Mouse (Mus musculus) heart, adult 9 months (tissue): ENCODE measurements at regions not wholly inside any gene's neighbourhood (a gene's known extent, or its start where the extent isn't known, plus 50 kb on each side); places are given as distances from the start of the nearest gene placed in this dataset.

Experiments used
- DNase-seq, 2 experiments: peaks; one replicate each; pipeline ENCODE4 v3.0.0; 2022; ENCODE audit warnings: low spot score in 2 of 2

DNA sequence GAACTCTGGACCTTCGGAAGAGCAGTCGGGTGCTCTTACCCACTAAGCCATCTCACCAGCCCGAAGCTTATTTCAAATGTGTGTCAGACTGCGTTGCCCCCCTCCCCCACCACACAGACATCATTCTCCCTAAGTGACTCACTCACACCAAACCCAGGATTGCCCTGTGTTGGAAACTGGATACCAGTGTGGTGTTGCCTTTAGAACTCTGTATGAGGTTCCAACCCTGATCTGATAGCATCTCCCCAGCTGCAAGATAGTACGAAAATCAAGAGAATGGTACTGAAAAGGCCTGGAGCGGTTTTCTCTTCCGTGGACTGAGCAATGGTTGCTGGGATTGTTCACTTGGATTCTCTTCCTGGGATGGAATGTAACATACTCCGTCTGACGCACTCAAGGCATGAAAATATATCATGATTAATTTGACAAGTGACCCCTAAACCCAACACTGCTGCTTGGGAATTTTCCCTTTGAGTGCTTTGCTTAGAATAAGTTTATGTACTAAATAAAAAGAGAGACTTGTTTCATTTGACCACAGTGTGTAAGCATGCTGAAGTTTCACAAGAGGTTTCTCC lies 63.0 kb downstream of the Hand2 start:
- no peak for DNase-seq

- no peak for DNase-seq
Measured at GRCm38 (mm10) chr8:57387627-57388026, 66.8 kb downstream of the Hand2 start.

DNA sequence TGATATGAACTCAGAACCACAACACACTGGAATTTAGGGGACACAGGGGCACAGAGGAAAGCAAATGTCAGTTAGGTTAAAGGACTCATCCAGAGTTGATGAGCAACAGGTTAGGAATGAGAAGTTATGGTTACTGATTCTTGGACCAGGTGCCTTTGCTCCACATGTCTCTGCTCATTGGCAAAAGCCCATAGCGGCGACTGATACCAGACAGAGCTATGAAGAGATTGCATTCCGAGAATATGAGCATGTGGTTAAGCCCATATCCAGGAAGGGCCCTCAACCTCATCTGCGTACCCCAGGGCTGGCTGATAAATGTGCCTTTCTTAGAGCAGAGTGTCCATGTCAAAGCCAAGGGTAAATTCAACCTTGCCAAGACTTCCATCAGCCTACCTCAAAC lies 67.1 kb upstream of the Scrg1 start:
- peak; percentile 8 to 26 for DNase-seq

DNA sequence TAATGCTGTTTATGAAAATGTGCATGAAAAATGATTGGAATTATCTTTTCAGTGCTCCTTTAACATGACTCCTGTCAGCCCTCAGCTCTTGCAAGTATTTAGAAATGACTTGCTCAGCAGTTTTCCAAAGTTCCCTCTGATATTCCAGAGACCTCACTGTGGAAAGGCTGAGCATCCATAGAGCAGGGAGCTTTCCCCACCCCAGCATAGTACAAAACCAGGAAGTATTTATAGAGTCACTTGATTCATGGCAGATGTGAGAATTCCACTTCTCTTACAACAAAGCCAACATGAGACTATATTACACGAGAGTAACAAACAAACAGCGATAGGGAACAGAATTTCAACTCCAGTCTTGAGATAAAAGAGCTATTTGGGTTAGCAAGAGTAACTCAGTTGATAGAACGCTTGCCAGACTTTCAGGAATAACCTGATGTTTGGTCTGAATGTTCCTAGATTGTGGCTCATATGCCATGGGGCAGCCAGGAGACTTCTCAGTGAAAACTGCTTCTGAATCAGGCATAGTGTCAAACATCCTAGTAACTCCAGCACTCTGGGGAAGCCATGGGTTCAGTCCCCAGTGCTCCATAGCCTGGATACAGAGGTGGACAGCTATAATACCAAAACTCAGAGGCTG lies 57.6 kb upstream of the Scrg1 start:
- peak; percentile 6 to 18 for DNase-seq

DNA sequence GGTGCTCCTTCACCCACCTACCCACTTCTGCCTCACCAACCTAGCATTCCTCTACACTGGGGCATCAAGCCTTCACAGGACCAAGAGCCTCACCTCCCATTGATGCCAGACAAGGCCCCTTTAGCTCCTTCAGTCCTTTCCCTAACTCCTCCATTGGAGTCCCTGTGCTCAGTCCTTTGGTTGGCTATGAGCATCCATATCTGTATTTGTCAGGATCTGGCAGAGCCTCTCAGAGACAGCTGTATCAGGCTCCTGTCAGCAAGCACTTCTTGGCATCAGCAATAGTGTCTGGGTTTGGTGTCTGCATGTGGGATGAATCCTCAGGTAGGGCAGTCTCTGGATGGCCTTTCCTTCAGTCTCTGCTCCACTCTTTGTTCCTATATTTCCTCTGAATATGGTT lies 55.6 kb upstream of the Scrg1 start:
- DNase-seq = peak in 1 of 2 experiments; percentile 15

GRCm38 (mm10) chr8:57400776-57401631 lies 54.7 kb upstream of the Scrg1 start:
- peak; percentile 25 to 38 for DNase-seq

DNA sequence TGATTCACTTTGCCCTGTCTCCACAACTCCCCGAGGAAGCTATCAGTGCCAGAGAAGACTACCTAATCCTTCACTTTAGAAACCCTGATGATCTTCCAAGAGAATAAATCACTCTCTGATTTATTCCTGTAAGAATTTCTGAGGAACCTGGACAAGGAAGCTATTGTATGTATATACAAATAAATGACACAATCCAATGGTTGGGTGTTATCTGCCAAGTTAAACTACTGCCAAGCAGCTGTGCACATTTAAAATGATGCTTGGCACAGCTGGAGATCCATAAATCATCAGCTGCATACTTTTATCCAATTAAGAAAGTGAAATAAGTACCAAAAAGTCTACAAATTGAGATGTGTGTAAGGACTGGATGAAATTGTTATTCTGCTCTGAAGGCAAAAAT lies 54.1 kb upstream of the Scrg1 start:
- no peak for DNase-seq

DNA sequence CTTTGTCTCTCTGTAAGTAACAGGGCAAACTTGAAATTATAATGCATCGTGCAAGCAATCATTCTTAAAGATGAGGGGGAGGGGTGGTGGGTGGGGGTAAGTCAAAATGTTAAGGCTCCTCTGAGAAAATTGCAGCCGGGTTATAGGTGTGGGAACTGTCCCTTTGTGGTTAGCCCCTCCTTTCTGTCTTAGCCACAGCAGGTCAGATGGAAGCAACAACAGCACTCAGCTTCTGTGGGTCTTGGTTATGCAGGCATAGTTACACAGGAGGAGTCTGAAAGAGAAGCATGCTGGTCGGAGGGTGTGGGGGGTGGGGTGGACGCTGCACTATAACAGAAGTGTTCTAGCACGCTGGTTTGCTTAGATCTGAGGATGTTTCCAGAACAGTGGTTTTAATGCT lies 53.5 kb upstream of the Scrg1 start:
- DNase-seq = no peak

GRCm38 (mm10) chr8:57403640-57404180 lies 52.0 kb upstream of the Scrg1 start:
- no peak for DNase-seq

DNA sequence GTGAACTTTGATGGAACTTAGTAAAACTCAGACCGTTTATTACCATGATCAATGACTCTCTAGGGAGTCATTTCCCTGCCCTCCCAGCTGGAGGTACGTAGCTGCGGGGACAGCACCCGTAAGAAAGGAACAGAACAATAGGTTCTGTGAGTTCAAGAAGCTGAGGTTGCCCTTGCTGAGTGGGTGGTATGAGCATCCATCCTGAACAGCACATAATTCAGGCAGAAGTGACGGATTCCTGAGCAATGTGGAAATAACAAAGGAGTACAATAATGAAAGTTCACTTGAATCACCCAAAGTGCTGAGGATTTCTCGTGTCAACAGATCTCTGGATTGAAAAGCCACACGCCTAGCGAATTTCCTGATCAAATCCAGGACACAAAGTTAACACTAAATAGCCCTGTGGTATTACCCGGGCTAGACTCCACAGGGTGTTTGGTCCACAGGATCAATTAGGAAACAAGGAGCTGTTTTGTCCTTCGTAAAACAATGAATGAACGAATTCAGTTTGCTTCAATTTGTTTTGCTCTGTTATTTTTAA lies 50.4 kb upstream of the Scrg1 start:
- DNase-seq = no peak
